Mouse (Mus musculus) lung, postnatal 0 days (tissue): ENCODE measurements at regions not wholly inside any gene's neighbourhood (a gene's known extent, or its start where the extent isn't known, plus 50 kb on each side); places are given as distances from the start of the nearest gene placed in this dataset.

ENCODE experiments used
- CTCF ChIP-seq: IDR thresholded peaks from 2 replicates; pipeline ENCODE4 v1.5.1; 2016; ENCODE audit warnings: antibody characterized with exemption, mild to moderate bottlenecking
- EP300 ChIP-seq: IDR thresholded peaks from 2 replicates; pipeline ENCODE4 v1.6.1; 2016; ENCODE audit warnings: antibody characterized with exemption, mild to moderate bottlenecking, control low read depth

GRCm38 (mm10) chr1:148846595-148846994, 1114.5 kb downstream of the Pla2g4a start:
- TF ChIP-seq CTCF: no peak
- TF ChIP-seq EP300: no peak
